Mouse (Mus musculus): ENCODE results near the gene Wdr92. TPM values are rescaled to one million over a fixed set of nuclear protein-coding genes. Genes with fewer than 3 reads are reported as not detected.
A peak's percentile ranks its signal among the peaks of the same experiment; 100 is the strongest.

The Wdr92 gene
- polyA plus RNA-seq (2015; fragmentation: Nextera tagmentation; extraction: Ambion mirVana), result 22.1 and 23.0 TPM in 2 replicates

- Histone ChIP-seq H3K4me2 (no peak within 1 kb of the TSS), H3K4me1 (no peaks in the 10 kb centered on the region), H3K27me3 (no peaks in the 10 kb centered on the region), H3K4me3 (no peak within 1 kb of the TSS), H3K27ac (no peak within 1 kb of the TSS), H3K36me3 (peaks cover 6% of the 10 kb centered on the region), H3K9ac (no peak within 1 kb of the TSS), H3K9me3 (no peaks in the 10 kb centered on the region)
- ATAC-seq (ENCODE audit: insufficient number of reproducible peaks, low FRiP score, low TSS enrichment, low read depth), result no peak
- WGBS, result 79% methylated on average over 3 of the region's 3 CpGs
Observed at GRCm38 (mm10) chr11:17181807-17182206, at the start of gene Wdr92. TSS of gene Wdr92 (plus strand) at chr11:17182107.

GRCm38 (mm10) chr11:17135638-17136037 is 46.3 kb upstream of the Wdr92 start:
- H3K4me1 ChIP-seq, result no peaks in the 10 kb centered on the region
- no peak overlapping the region for H3K4me3 ChIP-seq
- no peaks in the 10 kb centered on the region for H3K9me3 ChIP-seq
- H3K9ac ChIP-seq, result no peak overlapping the region
- ATAC-seq (ENCODE audit: insufficient number of reproducible peaks, low FRiP score, low TSS enrichment, low read depth), result no peak
- H3K27me3 ChIP-seq, result no peaks in the 10 kb centered on the region
- no peak overlapping the region for H3K4me2 ChIP-seq
- no peaks in the 10 kb centered on the region for H3K36me3 ChIP-seq
- WGBS, result 52% methylated on average over 6 of the region's 6 CpGs
- H3K27ac ChIP-seq, result no peak overlapping the region

GRCm38 (mm10) chr11:17138306-17139033 is 43.4 kb upstream of the Wdr92 start:
- Histone ChIP-seq H3K4me1 (no peaks in the 10 kb centered on the region), H3K9ac (no peak overlapping the region), H3K27me3 (no peaks in the 10 kb centered on the region), H3K4me2 (no peak overlapping the region), H3K27ac (no peak overlapping the region), H3K9me3 (no peaks in the 10 kb centered on the region), H3K36me3 (no peaks in the 10 kb centered on the region), H3K4me3 (no peak overlapping the region)
- 25% methylated on average over 6 of the region's 6 CpGs for WGBS
- no peak for ATAC-seq (ENCODE audit: insufficient number of reproducible peaks, low FRiP score, low TSS enrichment, low read depth)

- H3K9me3 ChIP-seq, result no peaks in the 10 kb centered on the region
- no peaks in the 10 kb centered on the region for H3K36me3 ChIP-seq
- peak within 1 kb of the TSS; percentile 99 for H3K9ac ChIP-seq
- ATAC-seq (ENCODE audit: insufficient number of reproducible peaks, low FRiP score, low TSS enrichment, low read depth), result peak; percentile 97
- peaks cover 15% of the 10 kb centered on the region for H3K4me1 ChIP-seq
- under 1% methylated on average over 89 of the region's 89 CpGs for WGBS
- peak within 1 kb of the TSS; percentile 67 for H3K4me2 ChIP-seq
- H3K27me3 ChIP-seq, result no peaks in the 10 kb centered on the region
- peak within 1 kb of the TSS; percentile 95 for H3K4me3 ChIP-seq
- H3K27ac ChIP-seq, result peak within 1 kb of the TSS; percentile 97
Observed at GRCm38 (mm10) chr11:17158858-17159737, 22.8 kb upstream of the Wdr92 start, which contains the start of gene Ppp3r1. TSS of gene Ppp3r1 (plus strand) at chr11:17159263.

- under 1% methylated on average over 46 of the region's 46 CpGs for WGBS
Observed at GRCm38 (mm10) chr11:17159738-17160241, 22.1 kb upstream of the Wdr92 start.

GRCm38 (mm10) chr11:17160242-17160641 is 21.7 kb upstream of the Wdr92 start:
- Histone ChIP-seq H3K9me3 (no peaks in the 10 kb centered on the region), H3K9ac (peak overlapping the region; percentile 99), H3K27ac (peak overlapping the region; percentile 97), H3K4me1 (peaks cover 16% of the 10 kb centered on the region), H3K27me3 (no peaks in the 10 kb centered on the region), H3K36me3 (no peaks in the 10 kb centered on the region), H3K4me2 (peak overlapping the region; percentile 50), H3K4me3 (peak overlapping the region; percentile 95)
- no peak for ATAC-seq (ENCODE audit: insufficient number of reproducible peaks, low FRiP score, low TSS enrichment, low read depth)
- WGBS, result under 1% methylated on average over 12 of the region's 12 CpGs

More at GRCm38 (mm10) chr11:17159738-17160241, 22.1 kb upstream of the Wdr92 start:
- Histone ChIP-seq H3K27me3 (no peaks in the 10 kb centered on the region), H3K27ac (peak overlapping the region; percentile 97), H3K9ac (peak overlapping the region; percentile 99), H3K4me1 (peaks cover 16% of the 10 kb centered on the region), H3K4me3 (peak overlapping the region; percentile 95), H3K36me3 (no peaks in the 10 kb centered on the region), H3K9me3 (no peaks in the 10 kb centered on the region), H3K4me2 (peak overlapping the region; percentile 50)
- no peak for ATAC-seq (ENCODE audit: insufficient number of reproducible peaks, low FRiP score, low TSS enrichment, low read depth)

- Histone ChIP-seq H3K27me3 (no peaks in the 10 kb centered on the region), H3K9me3 (no peaks in the 10 kb centered on the region), H3K4me1 (peaks cover 18% of the 10 kb centered on the region), H3K27ac (no peak overlapping the region), H3K4me3 (no peak overlapping the region), H3K4me2 (no peak overlapping the region), H3K36me3 (no peaks in the 10 kb centered on the region), H3K9ac (no peak overlapping the region)
- WGBS, result 95% methylated on average over 1 of the region's 1 CpGs
- no peak for ATAC-seq (ENCODE audit: insufficient number of reproducible peaks, low FRiP score, low TSS enrichment, low read depth)
Observed at GRCm38 (mm10) chr11:17163956-17164355, 18.0 kb upstream of the Wdr92 start.

GRCm38 (mm10) chr11:17166627-17167026 is 15.3 kb upstream of the Wdr92 start:
- 82% methylated on average over 7 of the region's 7 CpGs for WGBS
- no peak overlapping the region for H3K4me3 ChIP-seq
- H3K36me3 ChIP-seq, result no peaks in the 10 kb centered on the region
- H3K27me3 ChIP-seq, result no peaks in the 10 kb centered on the region
- peaks cover 13% of the 10 kb centered on the region; the same call in 1 of the 2 replicates for H3K4me1 ChIP-seq
- no peak overlapping the region for H3K9ac ChIP-seq
- H3K4me2 ChIP-seq, result no peak overlapping the region
- H3K9me3 ChIP-seq, result no peaks in the 10 kb centered on the region
- ATAC-seq (ENCODE audit: insufficient number of reproducible peaks, low FRiP score, low TSS enrichment, low read depth), result no peak
- no peak overlapping the region for H3K27ac ChIP-seq

- 76% methylated on average over 2 of the region's 2 CpGs for WGBS
- ATAC-seq (ENCODE audit: insufficient number of reproducible peaks, low FRiP score, low TSS enrichment, low read depth), result no peak
- Histone ChIP-seq H3K4me3 (no peak overlapping the region), H3K36me3 (peaks cover 5% of the 10 kb centered on the region; the same call in 1 of the 2 replicates), H3K27me3 (no peaks in the 10 kb centered on the region), H3K9me3 (no peaks in the 10 kb centered on the region), H3K9ac (no peak overlapping the region), H3K4me2 (no peak overlapping the region), H3K4me1 (peaks cover 5% of the 10 kb centered on the region; the same call in 1 of the 2 replicates), H3K27ac (no peak overlapping the region)
Observed at GRCm38 (mm10) chr11:17169262-17169661, 12.6 kb upstream of the Wdr92 start.

GRCm38 (mm10) chr11:17170938-17171729 is 10.8 kb upstream of the Wdr92 start:
- no peak for ATAC-seq (ENCODE audit: insufficient number of reproducible peaks, low FRiP score, low TSS enrichment, low read depth)
- Histone ChIP-seq H3K4me2 (no peak overlapping the region), H3K4me1 (0 out of 2 replicates have a peak, but pooled peaks cover 2% of the 10 kb centered on the region), H3K27ac (no peak overlapping the region), H3K4me3 (no peak overlapping the region), H3K36me3 (peaks cover 5% of the 10 kb centered on the region; the same call in 1 of the 2 replicates), H3K9ac (no peak overlapping the region), H3K27me3 (no peaks in the 10 kb centered on the region), H3K9me3 (no peaks in the 10 kb centered on the region)
- WGBS, result 89% methylated on average over 1 of the region's 1 CpGs

- no peak for ATAC-seq (ENCODE audit: insufficient number of reproducible peaks, low FRiP score, low TSS enrichment, low read depth)
Observed at GRCm38 (mm10) chr11:17172300-17172699, 9.6 kb upstream of the Wdr92 start.

More at GRCm38 (mm10) chr11:17172300-17172699, 9.6 kb upstream of the Wdr92 start:
- no peak overlapping the region for H3K27ac ChIP-seq
- H3K9ac ChIP-seq, result no peak overlapping the region
- H3K4me2 ChIP-seq, result no peak overlapping the region
- WGBS, result 88% methylated on average over 4 of the region's 4 CpGs
- H3K9me3 ChIP-seq, result no peaks in the 10 kb centered on the region
- 0 out of 2 replicates have a peak, but pooled peaks cover 2% of the 10 kb centered on the region for H3K4me1 ChIP-seq
- H3K27me3 ChIP-seq, result no peaks in the 10 kb centered on the region
- H3K4me3 ChIP-seq, result no peak overlapping the region
- peaks cover 5% of the 10 kb centered on the region; the same call in 1 of the 2 replicates for H3K36me3 ChIP-seq

Data from limb, embryonic 15.5 days (tissue).